Mouse (Mus musculus) CD4-positive naive resting alpha-beta T cell, adult 57 days (primary cell): ENCODE results near the gene Krtdap. TPM values are rescaled to one million over a fixed set of nuclear protein-coding genes. Genes with fewer than 3 reads are reported as not detected.

Experiments used
- total RNA-seq: library from RNA; stranded (reverse); gene quantifications from one replicate; pipeline ENCODE4 v1.2.4, GENCODE M21; 2023

Krtdap gene
- not detected for total RNA-seq

GRCm38 (mm10) chr7:30787377-30788022, at the start of gene Krtdap:
TSS of gene Krtdap (plus strand) at chr7:30787896.

GRCm38 (mm10) chr7:30743617-30744016, 44.1 kb upstream of the Krtdap start, which contains the start of gene Gapdhs:
TSS of gene Gapdhs (minus strand) at chr7:30743681.

GRCm38 (mm10) chr7:30751086-30751669, 36.5 kb upstream of the Krtdap start, which contains the start of gene Sbsn:
TSS of gene Sbsn (plus strand) at chr7:30751471.

GRCm38 (mm10) chr7:30763456-30763855, 24.2 kb upstream of the Krtdap start, which contains the start of gene Dmkn:
TSS of gene Dmkn (plus strand) at chr7:30763756.

GRCm38 (mm10) chr7:30823675-30824074, 36.0 kb downstream of the Krtdap start, which contains the start of gene Ffar2:
TSS of gene Ffar2 (minus strand) at chr7:30823775.

Other genes with a start within 250 kb of the Krtdap start
- 3.4 TPM for gene Hspb6, start 235.7 kb upstream of the Krtdap start, total RNA-seq
- 13.1 TPM for gene Proser3, start 235.6 kb upstream of the Krtdap start, total RNA-seq
- gene Lin37, start 228.1 kb upstream of the Krtdap start, total RNA-seq: 46.5 TPM
- 83.1 TPM for gene U2af1l4, start 224.6 kb upstream of the Krtdap start, total RNA-seq
- 23.5 TPM for gene Gm49396, start 224.6 kb upstream of the Krtdap start, total RNA-seq
- gene Psenen, start 224.3 kb upstream of the Krtdap start, total RNA-seq: 116 TPM
- 54.7 TPM for gene Igflr1, start 222.5 kb upstream of the Krtdap start, total RNA-seq
- gene Kmt2b, start 199.2 kb upstream of the Krtdap start, total RNA-seq: 115 TPM
- gene Zbtb32, start 189.0 kb upstream of the Krtdap start, total RNA-seq: 0.59 TPM
- gene Upk1a, start 175.0 kb upstream of the Krtdap start, total RNA-seq: 0.68 TPM
- gene Cox6b1, start 161.7 kb upstream of the Krtdap start, total RNA-seq: 196 TPM
- not detected for gene Etv2, start 152.0 kb upstream of the Krtdap start, total RNA-seq
- gene Rbm42, start 137.6 kb upstream of the Krtdap start, total RNA-seq: 105 TPM
- gene Haus5, start 122.9 kb upstream of the Krtdap start, total RNA-seq: 22.8 TPM
- gene Pmis2, start 116.3 kb upstream of the Krtdap start, total RNA-seq: not detected
- not detected for gene 2200002J24Rik, start 89.0 kb upstream of the Krtdap start, total RNA-seq
- not detected for gene Atp4a, start 75.7 kb upstream of the Krtdap start, total RNA-seq
- 41.1 TPM for gene Tmem147, start 58.4 kb upstream of the Krtdap start, total RNA-seq
- gene Gapdhs, start 44.2 kb upstream of the Krtdap start, total RNA-seq: not detected
- gene Sbsn, start 36.4 kb upstream of the Krtdap start, total RNA-seq: 4.5 TPM
- not detected for gene Dmkn, start 24.1 kb upstream of the Krtdap start, total RNA-seq
- gene Ffar2, start 35.9 kb downstream of the Krtdap start, total RNA-seq: 0.86 TPM
- not detected for gene Ffar3, start 68.3 kb downstream of the Krtdap start, total RNA-seq
- gene Ffar1, start 73.7 kb downstream of the Krtdap start, total RNA-seq: 0.30 TPM
- gene Cd22, start 92.4 kb downstream of the Krtdap start, total RNA-seq: 33.5 TPM
- gene Mag, start 127.0 kb downstream of the Krtdap start, total RNA-seq: not detected
- not detected for gene Hamp2, start 136.8 kb downstream of the Krtdap start, total RNA-seq
- gene Hamp, start 156.1 kb downstream of the Krtdap start, total RNA-seq: not detected
- gene Usf2, start 168.9 kb downstream of the Krtdap start, total RNA-seq: 168 TPM
- gene Lsr, start 185.6 kb downstream of the Krtdap start, total RNA-seq: 2.9 TPM
- gene Fam187b, start 185.9 kb downstream of the Krtdap start, total RNA-seq: not detected